Mouse (Mus musculus) v-Abl transformed pro-B cells (cell line): ENCODE data around the gene Ttc34.

Source experiments
- in situ Hi-C, 2 experiments: fragments of 400-800 bp; cut with MboI; formaldehyde crosslinking; loops; one replicate each; pipeline ENCODE4 v1.15.1; 2025; ENCODE audit not compliant: unreplicated experiment in 2 of 2

The Ttc34 gene

DNA sequence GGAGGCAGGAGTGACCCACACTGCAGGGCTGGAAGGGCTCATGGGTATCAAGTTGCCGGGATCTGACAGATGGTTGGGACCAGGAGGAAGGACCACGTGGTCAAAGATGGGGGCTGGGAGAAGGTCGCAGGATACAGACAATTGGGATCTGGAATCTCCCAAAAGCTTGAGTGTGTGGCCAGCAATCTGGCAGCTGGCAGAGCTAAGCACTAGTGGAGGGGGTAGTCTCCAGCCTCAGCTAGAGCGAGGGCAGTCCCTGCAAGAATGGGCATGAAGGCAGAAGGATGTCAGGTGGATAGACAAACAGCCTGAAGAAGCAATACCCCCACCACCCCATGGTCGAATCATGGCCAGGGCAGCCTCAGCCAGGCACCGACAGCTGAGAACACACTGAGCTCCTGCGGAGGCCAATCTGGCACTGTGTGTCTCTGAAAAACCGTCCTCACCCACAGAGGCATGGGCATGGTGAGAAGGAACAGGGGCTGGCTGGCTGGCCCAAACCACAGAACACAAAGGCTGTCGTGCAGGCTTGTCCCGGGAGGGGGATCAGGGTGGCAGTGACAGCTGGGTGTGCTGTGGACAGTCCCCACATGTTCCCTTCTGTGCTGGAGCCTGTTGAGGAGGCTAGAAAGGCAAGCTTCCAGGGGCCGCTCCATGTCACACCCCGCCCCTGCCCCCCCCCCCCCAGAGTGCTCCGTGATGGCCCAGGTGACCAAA is 49.8 kb downstream of the Ttc34 start:
- in situ Hi-C loops = loop anchor here in 1 of 2 experiments (25.0 kb wide), 1 partner anchor 575 kb away; the partner anchor contains the start of gene Tmem52

DNA sequence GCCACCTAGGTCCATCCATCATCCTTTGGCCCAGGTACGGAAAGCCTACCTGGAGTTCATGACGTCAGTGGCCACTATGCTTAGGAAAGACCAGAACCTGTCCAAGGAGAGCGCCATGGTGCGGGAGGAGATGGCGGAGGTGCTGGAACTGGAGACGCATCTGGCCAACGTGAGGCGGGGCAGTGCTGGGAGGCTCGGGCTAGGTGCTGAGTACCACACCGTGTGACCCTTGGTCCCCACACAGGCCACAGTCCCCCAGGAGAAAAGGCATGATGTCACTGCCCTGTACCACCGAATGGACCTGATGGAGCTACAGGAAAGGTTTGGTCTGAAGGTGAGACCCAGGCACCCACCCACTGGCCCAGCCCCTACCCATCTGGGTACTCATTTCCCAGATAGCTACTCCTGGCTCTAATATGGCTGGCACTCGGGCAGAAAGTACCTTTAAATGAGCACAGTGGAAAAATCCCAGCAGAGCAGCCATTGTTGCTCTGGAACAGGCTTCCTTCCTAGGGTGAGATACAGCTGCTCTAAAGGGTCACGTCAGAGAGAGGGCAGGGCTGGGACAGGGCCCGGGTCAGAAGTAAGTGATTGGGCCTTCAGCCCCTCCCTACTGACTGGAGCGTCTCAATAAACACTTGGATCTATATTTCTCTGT is 50.5 kb downstream of the Ttc34 start:
- in situ Hi-C loops = loop anchor here in 1 of 2 experiments (25.0 kb wide), 1 partner anchor 575 kb away; the partner anchor contains the start of gene Tmem52

DNA sequence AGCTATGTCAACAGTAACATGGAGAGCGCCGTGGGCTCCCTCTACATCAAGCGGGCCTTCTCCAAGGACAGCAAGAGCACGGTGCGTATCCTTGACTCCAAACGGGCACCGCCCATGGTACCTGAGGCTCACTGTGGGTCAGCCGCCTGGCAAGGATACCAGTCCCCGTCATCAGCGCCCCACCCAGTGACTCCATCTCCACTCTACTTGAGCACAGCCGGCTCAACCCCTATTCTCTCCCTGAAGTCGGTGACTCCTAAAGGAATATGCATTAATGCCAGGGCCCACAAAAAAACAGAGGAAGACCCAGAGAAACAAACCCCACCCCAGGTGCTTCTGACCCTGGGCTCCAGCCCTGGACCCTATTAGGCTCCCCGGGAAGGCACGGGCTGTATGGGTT is 53.6 kb downstream of the Ttc34 start:
- in situ Hi-C loops = loop anchor here in 1 of 2 experiments (25.0 kb wide), 1 partner anchor 571 kb away; the partner anchor contains the start of gene Tmem52

DNA sequence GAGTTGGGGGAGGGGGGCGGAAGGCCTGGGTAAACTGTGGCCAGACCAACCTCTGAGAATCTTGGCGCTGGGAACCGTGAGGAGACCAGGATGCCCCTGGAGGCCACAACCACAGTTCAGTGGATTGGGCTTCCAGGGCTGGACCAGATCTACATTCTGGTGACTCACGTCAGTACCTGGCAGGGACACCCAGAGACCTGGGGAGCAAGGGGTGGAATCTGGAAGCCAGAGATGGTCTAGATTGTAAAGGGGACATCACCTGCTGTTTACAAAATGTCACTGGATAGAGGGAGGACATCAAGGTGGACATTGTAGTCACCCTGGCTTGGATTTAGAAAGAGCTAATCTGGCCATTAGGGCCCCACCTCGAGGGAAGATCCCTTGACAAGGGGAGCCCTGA is 58.3 kb downstream of the Ttc34 start:
- in situ Hi-C loops = loop anchor here in 1 of 2 experiments (25.0 kb wide), 1 partner anchor 567 kb away; the partner anchor contains the start of gene Tmem52

DNA sequence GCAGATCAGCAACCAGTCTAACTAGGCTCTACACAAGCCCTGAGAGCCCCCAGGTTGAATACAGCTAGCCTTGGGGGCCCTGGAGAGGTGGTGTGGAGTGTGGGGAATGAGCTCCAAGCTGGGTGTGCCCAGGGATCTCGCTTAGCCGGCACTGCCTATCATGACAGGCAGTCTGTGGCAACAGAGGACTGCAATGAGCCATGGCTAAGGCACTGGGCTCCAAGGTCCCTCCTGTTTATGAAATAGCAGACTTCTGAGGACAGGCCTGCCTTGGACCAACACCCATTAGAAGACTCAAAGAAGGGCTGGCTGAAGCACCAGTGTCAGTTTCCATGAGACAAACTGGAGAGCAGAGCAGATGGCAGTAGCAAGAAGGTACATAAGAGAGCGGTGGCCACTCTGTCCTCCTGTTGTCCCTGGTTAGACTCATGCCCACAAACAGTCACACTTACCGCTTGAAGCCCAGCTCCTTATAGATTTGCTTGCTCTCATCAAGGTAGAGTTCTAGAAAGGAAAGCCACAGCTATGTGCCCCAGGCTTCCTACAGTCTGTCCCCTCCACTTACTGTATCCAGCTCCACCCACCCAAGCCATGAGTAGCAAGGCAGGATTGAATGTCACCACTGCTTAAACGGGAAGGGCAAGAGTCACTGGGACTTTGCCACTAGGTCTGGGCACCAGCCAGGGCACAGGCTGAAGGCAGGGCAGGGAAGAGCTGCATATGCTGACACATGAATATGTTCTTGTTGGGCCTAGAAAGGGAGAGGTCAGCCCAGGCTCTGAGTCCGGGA is 60.6 kb downstream of the Ttc34 start:
- in situ Hi-C loops = loop anchor here in 1 of 2 experiments (25.0 kb wide), 1 partner anchor 564 kb away; the partner anchor contains the start of gene Tmem52

DNA sequence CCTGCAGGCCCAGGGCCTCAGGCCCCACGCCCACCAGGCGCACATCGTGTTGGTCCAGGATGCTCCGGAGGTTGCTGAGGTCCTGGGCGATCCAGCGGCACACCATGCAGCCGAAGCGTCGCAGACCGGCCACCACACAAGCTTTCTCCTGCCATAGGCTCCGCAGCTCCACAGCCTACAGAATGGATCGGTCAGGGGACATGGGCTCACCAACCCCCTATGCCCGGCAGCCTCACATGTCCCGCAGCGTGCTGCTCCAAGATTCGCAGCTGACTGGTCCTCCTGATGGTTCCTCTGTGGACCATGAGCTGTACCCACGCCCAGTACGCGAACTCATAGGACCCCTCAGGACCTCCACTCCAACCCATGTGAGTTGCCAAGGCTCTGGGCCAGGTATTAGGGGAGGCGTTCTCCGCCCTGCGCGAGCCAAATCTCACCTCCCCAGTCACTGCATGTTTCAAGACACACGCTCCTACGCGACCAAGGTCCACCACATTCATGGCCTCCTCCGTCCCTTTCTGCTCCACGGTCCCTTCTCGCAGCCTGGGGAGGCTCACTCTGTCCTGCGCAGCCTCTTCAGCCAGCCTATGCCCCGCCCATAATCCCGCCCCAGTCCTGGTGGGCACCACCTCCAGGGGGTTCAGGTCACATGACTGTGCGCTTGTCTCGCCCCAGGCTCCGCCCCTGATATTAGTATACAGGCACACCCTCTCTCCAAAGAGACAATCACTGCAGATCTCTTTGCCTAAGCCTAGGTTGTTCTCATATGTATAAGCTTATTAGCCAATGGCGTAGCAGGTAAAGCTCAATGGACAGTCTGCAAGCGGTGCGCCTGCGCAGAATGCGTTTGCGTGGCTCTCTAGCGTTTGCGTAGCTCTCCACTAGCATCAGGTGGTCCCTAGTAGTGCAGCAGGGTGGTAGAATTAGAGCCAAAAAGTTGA is 61.5 kb downstream of the Ttc34 start, which contains the start of gene Fam213b:
TSS of gene Fam213b (minus strand) at position 630 of the 941 bp plus-strand sequence.
- in situ Hi-C loops = loop anchor here in 1 of 2 experiments (25.0 kb wide), 1 partner anchor 564 kb away; the partner anchor contains the start of gene Tmem52

DNA sequence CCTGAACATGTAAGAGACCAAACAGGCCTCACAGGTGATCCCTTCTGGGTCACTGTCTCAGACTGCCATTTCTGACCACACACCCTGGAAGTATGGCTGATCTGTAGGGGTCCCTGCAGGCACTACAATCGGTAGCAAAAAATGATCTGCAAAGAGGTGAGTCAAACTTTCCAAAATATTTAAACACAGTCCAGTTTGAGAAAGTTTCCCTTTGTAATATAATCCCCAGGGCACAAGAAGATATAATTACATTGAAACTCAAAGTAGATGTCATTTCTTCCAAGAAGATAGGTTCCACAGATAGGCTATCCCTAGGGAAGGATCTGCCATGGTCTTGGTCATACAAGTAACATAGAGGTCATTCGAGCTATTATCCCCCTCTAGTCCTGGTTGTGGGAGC is 65.1 kb downstream of the Ttc34 start:
- in situ Hi-C loops = no loop called here

DNA sequence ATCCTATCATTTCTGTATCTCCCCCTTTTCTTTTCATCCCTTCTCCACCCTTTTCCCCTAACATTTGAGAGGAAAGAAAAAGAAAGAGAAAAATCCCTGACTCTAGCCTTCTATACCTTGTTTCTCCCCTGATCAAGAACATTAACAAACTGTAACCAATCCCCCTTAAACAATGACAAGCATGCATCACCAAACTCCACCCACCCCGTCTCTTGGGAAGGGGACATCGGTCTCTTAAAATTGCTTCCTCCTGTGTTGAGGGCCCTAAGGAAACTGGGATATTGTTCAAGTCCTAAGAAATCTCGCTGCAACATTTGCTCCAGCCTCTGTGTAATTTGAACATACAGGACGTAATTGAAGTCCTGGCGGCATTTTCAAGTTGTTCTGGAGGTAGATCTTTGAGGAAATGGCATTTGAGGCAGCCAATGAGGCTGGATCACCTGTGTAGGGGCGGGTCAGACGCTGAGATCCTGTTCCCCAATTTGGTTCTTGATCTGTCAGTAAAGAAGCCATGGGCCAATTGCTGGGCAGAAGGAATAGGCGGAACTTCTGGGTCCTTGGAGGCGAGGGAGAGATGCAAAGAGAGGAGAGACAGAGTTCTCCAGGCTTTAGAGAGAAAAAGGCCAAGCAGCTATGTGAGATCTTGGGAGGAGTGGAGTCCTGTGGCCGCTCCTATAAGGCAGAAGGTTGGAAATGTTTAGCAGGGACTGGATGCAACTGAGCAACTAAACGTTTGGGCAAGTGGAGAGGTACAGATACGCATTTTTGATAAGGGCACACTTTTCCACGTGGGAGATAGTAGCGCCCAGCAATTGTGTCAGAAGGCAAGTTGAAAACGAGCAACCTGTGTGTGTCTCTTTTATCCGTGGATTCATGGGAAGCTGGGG is 67.2 kb downstream of the Ttc34 start:
- in situ Hi-C loops = no loop called here

DNA sequence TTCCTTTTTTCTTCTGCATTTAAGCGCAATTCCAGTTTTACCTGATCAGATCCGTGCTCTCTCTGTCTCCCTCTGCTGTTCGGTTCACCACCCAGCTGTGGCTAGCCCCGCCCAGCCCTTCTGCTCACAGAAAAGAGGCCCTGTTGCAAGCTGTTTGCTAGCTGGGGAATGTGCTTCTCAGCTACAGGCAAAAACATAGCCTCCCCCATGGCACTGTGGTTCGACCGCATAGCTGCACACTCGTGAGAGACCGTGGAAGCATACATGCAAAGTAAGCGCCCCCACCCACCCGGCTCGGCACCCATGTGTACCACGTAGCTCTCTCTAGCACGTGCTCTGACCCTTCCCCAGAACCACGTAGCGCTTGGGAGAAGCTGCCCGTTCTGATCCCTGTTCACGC is 70.6 kb downstream of the Ttc34 start:
- in situ Hi-C loops = no loop called here

DNA sequence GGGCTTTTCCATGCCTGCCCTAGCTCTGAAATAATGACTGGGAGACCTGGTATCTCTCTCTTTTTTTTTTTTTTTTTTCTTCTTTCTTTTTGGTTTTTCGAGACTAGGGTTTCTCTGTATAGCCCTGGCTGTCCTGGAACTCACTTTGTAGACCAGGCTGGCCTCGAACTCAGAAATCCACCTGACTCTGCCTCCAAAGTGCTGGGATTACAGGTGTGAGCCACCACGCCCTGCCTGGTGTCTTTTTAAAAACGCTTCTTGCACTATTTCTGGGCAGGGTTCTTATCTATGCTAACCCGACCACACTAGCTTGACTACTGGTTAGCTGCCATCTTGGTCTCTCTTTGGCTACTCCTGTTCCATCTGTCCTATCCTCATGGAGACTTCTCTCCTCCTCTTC is 71.2 kb downstream of the Ttc34 start:
- in situ Hi-C loops = no loop called here

DNA sequence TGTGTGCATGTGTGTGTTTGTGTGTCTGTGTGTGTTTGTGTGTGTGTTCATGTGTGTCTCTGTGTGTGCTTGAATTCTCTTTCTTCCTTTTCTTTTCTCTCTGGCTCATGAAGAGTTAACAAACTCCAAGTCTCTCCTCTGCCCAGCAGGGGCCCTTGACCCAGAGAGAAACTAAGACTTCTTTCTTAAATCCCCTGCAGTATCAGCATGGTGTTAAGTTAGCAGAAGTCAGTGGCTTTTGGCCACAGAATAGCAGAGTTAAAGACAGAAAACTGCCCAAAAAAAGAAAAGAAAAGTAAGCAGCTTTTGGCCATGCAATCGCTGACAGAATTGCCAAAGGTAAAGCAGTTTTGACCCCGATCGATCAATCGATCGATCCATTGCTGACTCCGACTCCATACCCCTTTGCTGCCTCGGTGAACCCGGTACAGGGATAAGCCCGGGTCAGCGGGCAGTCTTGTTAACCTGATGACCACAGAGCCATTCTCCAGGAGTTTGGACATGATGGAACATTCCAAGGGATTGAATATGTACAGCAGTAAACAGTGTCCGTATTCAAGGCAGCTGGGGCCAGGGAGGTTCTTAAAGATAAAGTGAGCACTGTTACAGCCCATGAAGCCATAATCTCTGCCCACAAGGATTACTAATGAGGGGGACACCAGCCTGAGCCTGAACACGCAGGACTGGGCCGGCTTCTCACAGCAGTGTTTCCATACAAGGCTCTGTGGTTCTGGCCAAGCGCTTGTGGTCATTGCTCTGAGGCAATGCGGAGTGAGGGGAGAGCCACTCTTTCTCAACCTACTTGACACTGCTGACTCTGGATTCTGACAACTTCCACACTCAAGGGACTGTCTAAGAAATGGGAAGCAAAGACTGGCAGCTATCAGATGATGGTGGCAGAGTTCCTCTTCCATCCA is 73.6 kb downstream of the Ttc34 start:
- in situ Hi-C loops = no loop called here

DNA sequence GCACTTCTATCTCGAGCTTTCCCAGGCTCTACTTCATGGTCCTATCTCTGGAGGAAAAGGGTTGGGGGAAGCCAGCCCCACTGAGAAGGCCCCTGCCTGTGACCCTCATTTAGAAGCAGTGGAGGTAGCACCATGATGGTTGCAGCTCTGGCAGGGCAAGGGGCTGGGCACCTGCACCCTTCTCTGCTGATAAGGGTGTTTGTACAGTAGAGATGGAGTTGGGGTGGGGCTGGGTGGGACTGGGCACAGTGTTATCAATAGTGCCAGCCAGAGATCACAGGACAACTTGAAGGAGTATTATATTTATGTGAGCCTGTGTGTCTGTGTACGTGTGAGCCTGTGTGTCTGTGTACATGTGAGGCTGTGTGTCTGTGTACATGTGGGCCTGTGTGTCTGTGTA is 74.4 kb downstream of the Ttc34 start:
- in situ Hi-C loops = no loop called here

DNA sequence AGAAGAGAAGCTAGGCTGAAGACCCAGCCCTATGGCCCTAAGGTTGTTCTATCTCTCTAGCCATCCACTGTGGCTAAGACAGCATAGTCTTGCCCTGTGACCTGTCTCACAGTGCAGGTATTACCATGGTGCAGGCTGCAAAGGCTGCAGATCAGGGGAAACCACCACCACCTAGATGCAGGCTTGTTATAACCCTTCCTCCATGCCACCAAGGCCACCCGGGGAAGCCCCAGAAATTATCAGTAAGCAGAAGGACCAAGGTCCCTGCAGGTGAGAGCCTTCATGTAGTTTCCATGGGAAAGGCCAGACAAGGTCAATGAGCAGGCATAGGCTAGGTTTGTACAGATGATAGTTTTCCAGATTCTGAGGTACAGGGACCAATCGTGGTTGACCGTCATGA is 76.6 kb downstream of the Ttc34 start:
- in situ Hi-C loops = no loop called here

DNA sequence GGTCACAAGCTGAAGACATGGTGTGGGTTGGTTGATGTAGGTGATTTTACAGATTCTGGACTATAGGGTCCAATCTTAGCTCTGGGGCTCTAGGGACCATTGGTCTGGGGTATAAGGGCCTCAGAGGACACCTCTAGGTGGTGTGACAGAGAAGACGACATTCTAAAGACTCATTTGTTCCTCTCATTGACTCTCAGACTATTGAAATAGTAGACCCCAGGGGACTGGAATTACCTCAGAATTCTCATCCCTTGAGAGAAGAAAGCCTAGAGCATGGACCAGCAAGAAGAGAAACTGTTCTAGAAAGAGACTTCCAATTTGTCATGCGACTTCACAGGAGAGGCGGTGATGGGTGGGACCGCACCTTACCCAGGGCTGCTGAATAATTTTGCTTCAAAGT is 77.0 kb downstream of the Ttc34 start:
- in situ Hi-C loops = no loop called here

DNA sequence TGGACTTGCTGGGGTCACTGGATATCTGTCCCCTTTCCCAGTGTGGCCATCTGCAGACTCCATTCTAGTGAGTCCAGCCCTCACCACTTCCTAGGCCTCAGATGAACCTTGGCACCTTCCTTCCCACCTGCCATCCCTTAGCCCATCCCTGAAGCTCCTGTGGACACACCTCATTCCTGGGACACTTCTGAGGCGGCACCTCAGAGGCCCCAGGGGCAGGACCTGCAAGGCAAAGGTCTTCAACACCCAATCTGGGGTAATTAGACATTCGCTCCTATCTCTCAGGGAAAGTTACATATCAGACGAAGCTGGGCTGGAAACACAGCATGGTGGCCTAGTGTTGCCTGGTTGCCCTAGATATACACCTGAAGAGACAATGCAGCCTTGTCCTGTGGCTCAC is 77.4 kb downstream of the Ttc34 start:
- in situ Hi-C loops = no loop called here

DNA sequence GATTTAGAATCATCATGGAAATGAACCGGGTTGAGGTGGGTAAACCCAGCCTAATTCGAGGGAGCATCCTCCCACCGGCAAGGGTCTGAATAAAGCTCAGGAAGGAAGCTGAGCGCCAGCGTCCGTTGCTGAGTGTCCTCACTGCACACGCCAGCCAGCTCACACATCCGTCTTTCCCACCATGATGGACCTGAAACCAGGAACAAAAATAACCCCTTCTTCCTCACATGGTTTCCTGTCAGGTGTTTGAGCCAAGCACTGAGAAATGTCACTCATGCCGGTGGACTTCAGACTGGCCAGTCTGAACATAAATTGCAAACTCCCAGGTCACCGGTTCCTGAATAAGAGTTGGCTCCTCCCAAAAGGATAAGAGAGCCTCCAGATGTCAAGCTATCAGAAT is 78.0 kb downstream of the Ttc34 start:
- in situ Hi-C loops = no loop called here

DNA sequence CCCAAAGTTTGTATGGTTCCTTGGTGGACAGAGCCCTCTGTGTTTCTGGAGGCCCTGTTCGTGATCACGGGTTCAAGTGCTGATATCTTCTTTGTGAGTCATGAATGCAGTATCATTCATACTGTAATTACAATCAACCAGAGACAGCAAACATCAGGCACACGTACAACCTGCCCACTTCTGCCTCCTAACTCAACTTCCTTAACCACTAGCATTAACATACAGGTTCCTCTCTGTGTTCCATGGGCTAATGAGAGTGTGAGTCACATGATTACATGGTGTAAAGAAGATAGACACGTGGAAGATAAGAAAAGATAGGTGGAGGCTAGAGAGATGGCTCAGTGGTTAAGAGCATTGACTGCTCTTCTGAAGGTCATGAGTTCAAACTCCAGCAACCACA is 79.4 kb downstream of the Ttc34 start:
- in situ Hi-C loops = no loop called here
